Mouse (Mus musculus) cortical plate, adult 2 months (tissue): Measurements from ENCODE around the gene Gm10762. TPM values are rescaled to one million over a fixed set of nuclear protein-coding genes. Genes with fewer than 3 reads are reported as not detected.

Source experiments
- H3K27ac ChIP-seq: fragments of 200-500 bp; 2 replicates; pipeline ENCODE4 v1.5.1; 2012; ENCODE audit warnings: low read length, control low read depth, inconsistent platforms; ENCODE audit not compliant: insufficient read depth
- H3K4me1 ChIP-seq: fragments of 200-500 bp; 2 replicates; pipeline ENCODE4 v1.6.1; 2011; ENCODE audit warnings: low read length; ENCODE audit not compliant: control insufficient read depth, insufficient read depth
- H3K4me3 ChIP-seq: fragments of 200-500 bp; 2 replicates; pipeline ENCODE4 v1.5.1; 2011; ENCODE audit warnings: mild to moderate bottlenecking, low read length, control low read depth; ENCODE audit not compliant: insufficient read depth
- CTCF ChIP-seq: fragments of 200-500 bp; IDR thresholded peaks from 2 replicates; pipeline ENCODE4 v1.5.1; 2011; ENCODE audit warnings: mild to moderate bottlenecking, control low read depth, low read length; ENCODE audit not compliant: insufficient read depth; ENCODE audit errors: extremely low read depth
- POLR2A ChIP-seq: fragments of 200-500 bp; IDR thresholded peaks from 2 replicates; pipeline ENCODE4 v1.6.1; 2011; ENCODE audit warnings: mild to moderate bottlenecking, low read length, control low read depth; ENCODE audit not compliant: insufficient read depth; ENCODE audit errors: extremely low read depth
- polyA plus RNA-seq: library from polyadenylated mRNA; depleted of rRNA; stranded (reverse); fragments of >200 nt; gene quantifications from 2 replicates; pipeline ENCODE4 v1.2.3, GENCODE M21; 2012; rRNA removed

Gm10762 gene
- polyA plus RNA-seq, 1 experiment, result 4.9 TPM

DNA sequence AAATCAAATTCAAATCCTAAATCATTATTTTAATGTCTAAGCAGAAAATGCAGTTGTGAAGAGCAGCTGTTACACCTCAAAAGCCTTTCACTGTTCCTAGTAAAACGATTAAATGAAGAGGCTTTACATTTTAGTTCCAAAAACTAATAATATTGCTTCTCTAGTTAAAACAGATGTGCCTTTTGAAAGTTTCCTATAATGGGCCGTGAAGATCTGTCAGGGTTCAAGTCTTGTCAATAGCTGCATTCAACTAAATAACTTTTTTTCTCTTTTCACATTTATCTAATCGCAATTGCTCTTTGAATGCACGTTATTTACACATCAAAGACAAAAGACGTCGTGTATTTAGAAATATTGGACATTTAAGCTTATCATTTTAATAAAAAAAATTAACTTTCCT is 1.3 kb downstream of the Gm10762 start:
- no peak for TF ChIP-seq CTCF
- no peak for TF ChIP-seq POLR2A
- no peak overlapping the region for H3K27ac ChIP-seq
- H3K4me1 ChIP-seq, result peaks cover 2% of the 10 kb centered on the region; the same call in 1 of the 2 replicates
- peak overlapping the region; percentile 65; the same call in 1 of the 2 replicates for H3K4me3 ChIP-seq

DNA sequence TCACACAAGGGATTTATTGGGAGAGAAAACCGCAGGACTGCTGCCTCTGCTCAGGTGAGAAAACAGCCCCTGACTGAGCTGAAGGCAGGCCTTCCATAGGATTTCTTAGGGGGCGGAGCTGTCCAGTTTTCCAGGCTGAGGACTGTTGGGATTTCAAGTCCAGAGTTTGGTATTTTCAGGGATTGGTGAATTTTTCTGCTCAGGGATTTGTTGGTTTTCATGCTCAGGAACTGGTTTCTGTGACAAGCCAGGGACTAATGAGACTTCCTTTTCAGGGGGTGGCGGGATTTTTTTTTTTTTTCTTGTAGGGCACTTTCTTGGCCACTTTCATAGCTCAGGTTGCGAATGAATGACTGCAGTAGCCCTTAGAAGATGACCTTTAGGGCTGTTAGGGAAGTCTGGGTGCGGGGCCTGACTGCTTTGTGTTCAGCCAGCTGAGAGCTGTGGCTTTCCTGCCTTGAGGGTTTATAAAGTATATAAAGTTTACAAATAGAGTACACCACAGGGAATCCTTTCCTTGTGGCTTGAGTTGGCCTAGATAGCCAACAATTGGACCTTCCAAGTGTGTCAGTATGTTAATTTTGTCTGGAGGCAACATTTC is 1.9 kb downstream of the Gm10762 start:
- Histone ChIP-seq H3K4me1 (peaks cover 2% of the 10 kb centered on the region; the same call in 1 of the 2 replicates), H3K27ac (no peak overlapping the region), H3K4me3 (no peak overlapping the region; the same call in 1 of the 2 replicates)
- TF ChIP-seq POLR2A (no peak), CTCF (no peak)

DNA sequence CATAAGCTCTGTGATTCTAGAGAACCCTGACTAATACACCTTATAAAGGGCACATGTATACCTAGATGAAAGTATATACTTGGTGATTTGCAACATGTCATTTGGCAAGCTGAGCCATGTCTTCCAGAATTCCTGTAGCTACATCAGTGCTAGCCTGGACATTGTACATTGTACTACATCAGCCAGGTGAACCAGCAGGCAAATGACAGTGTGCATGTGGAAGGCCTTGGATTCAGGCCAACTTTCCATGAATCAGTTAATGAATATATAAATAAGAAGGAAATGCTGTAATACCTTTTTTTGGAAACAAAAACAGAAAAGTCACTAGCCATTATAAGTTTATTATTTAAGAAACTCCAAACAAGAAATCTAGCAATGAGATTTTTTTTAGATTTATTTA is 13.3 kb downstream of the Gm10762 start:
- H3K4me1 ChIP-seq, result no peaks in the 10 kb centered on the region

DNA sequence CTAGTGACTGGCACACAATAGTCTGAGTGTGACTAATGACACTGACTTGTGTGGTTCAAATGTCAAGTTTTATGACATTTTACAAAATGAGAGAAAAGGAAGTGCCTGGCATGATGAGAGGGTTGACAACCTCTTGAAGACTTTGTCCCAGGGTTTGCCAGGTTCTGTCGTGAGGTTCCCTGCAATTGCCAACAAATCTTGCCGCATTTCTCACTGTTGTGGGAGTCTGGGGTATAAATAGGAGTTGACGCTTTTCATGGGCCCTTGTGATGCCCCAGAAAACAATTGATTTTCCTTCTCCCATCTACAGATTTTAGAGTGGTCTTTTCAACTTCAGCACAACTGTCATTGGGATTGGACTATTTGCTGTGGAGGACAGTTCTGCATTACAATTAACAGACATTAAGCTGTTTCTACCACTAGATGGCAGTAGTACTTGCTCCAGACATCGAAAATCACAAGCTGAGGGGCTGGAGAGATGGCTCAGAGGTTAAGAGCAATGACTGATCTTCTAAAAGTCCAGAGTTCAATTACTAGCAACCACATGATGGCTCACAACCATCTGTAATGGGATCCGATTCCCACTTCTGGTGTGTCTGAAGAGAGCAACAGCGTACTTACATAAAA is 19.4 kb downstream of the Gm10762 start:
- Histone ChIP-seq H3K4me3 (no peak overlapping the region), H3K27ac (no peak overlapping the region), H3K4me1 (no peaks in the 10 kb centered on the region)
- TF ChIP-seq CTCF (peak; percentile 55), POLR2A (no peak)

More for the DNA sequence above, 13.3 kb downstream of the Gm10762 start:
- no peak for TF ChIP-seq CTCF
- no peak for TF ChIP-seq POLR2A
- Histone ChIP-seq H3K4me3 (no peak overlapping the region), H3K27ac (no peak overlapping the region)

DNA sequence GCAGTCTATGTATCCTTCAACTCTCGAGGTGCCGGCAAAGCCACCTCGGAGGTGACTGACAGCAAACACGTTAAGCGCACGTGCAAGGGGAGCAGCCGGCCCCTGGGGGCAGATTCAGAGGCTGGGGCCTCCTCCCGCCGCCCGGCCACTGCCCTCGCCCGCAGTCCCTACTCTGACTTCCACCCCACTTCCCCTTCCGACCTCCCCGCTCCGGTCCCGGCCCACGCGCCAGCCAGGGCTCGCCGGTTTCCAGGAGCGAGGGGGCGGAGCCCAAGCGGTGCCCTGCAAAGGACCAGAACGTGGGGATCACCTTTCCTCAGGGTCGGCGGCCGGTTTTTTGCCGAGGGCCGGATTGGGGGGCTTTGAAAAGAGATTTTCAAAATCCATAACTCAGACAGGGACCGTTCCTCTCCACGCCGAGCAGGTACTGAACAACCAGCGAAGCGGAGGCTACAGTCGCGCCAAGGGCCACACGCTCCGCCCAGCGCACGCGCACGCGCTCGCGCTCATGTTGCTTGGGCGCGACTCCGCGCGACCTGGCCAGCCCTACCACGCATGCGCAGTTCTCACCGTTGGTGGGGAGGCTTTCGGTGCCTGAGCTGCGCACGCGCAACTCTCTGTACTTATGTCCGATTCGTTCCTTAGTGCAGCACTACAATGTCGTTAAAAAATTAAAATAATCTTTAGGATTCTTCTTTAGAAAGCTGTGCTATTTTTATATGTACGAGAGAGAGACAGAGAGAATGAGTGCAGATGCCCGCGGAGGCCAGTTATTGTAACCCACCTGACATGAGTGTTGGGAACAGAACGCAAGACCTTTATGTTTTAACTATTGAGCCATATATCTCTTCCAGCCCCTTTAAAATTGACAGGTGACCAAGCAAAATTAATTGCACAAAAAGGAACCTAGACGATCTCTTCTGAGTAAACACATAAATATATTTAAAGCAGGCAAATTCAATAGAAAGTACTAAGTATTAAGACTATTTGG is 23.7 kb downstream of the Gm10762 start, which contains the start of gene Zc3h8:
TSS of gene Zc3h8 (minus strand) at position 540 of the 991 bp plus-strand sequence.
- peak within 1 kb of the TSS; percentile 1; the same call in 1 of the 2 replicates for H3K27ac ChIP-seq
- TF ChIP-seq CTCF (no peak), POLR2A (peak; percentile 94)
- peak within 1 kb of the TSS; percentile 34 for H3K4me3 ChIP-seq
- no peaks in the 10 kb centered on the region for H3K4me1 ChIP-seq

DNA sequence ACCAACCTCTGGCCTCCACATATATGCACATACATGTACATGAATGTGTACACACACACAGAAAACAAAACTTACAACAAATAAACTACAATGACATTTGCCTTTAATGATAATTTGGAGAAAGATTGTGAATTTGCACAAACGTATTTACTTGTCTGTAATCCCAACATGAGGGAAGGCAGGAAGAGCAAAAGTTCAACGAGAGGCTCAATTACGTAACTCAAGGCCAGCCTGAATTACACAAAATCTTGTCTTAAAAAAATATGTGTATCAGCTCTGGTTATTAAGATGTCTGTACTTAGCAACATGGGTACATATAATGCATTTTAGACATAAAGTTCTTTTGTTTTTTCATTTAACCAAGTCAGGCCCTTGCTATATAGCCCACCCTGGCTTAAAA is 31.3 kb downstream of the Gm10762 start:
- TF ChIP-seq CTCF (no peak), POLR2A (no peak)
- Histone ChIP-seq H3K4me1 (no peaks in the 10 kb centered on the region), H3K27ac (no peak overlapping the region), H3K4me3 (no peak overlapping the region)

DNA sequence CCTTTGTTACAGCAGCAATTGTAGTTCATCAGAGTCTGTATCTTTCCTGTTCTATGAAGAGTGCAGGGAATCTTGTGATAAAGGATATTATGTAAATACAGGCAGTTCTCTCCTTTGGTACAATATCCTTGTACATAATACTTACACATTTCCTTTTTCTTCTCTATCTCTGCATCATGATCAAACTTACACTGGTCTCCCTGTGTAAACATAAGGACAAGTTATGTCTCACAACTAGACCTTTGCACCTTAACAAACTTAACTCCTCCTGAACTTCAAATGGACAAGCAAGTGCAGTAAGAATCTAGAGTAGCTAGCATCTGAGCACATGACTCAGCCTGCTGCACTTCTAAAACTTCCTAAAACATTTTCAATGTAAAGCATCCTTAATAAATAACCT is 36.8 kb downstream of the Gm10762 start:
- Histone ChIP-seq H3K4me1 (no peaks in the 10 kb centered on the region; the same call in 1 of the 2 replicates), H3K27ac (no peak overlapping the region), H3K4me3 (no peak overlapping the region)
- no peak for TF ChIP-seq POLR2A
- TF ChIP-seq CTCF, result no peak

DNA sequence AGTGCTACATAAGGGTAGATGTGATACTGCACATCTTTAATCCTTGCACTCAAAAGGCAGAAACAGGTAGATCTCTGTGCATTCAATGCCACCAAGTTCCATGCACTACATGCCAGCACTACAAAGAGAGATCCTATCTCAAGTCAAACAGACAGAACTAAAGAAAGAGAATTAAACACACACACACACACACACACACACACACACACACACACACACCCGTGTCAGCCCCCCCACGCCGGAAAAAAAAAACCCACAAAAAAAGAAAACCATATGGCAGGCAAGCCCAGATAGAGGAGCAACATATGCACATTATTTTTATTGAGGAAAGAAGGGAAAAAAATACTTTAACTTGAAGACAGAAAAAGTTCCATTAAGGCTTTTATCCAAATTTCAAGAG is 39.1 kb downstream of the Gm10762 start:
- Histone ChIP-seq H3K27ac (no peak overlapping the region), H3K4me3 (no peak overlapping the region)
- TF ChIP-seq POLR2A, result no peak
- TF ChIP-seq CTCF, result no peak

DNA sequence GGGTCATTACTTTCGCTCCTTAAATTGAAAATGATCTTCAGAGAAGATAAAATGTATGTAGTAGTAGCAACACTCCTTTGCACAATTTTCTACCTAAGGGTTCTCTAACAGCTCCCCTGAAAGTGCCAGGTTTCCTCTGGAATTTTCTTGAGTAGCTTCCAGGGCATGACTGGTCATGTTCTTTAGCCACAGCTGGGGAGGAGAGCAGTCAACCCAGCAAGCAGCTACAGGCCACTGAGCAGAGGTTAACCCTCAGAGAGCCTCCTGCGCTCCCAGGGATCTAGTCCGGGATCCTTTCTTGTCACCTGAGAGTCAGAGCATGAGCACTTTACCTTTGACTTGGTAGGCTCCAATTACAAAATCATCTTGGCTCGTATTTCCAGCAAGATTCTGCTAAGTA is 42.7 kb downstream of the Gm10762 start:
- TF ChIP-seq CTCF (no peak), POLR2A (no peak)
- Histone ChIP-seq H3K27ac (no peak overlapping the region), H3K4me1 (no peaks in the 10 kb centered on the region; the same call in 1 of the 2 replicates), H3K4me3 (no peak overlapping the region)

More for the DNA sequence above, 39.1 kb downstream of the Gm10762 start:
- H3K4me1 ChIP-seq, result no peaks in the 10 kb centered on the region; the same call in 1 of the 2 replicates

Other genes with a start within 250 kb of the Gm10762 start
- 26.4 and 27.9 TPM in 2 replicates for gene Tmem87b, start 149.6 kb downstream of the Gm10762 start, polyA plus RNA-seq
- gene Fbln7, start 104.7 kb downstream of the Gm10762 start, polyA plus RNA-seq, result 1.5 and 2.4 TPM in 2 replicates
- gene Zc3h8, start 23.6 kb downstream of the Gm10762 start, polyA plus RNA-seq, result 8.1 and 8.3 TPM in 2 replicates
- 4.8 and 5.5 TPM in 2 replicates for gene Zc3h6, start 323 bp downstream of the Gm10762 start, polyA plus RNA-seq
- gene Vinac1, start 80.4 kb upstream of the Gm10762 start, polyA plus RNA-seq, result 0.10 and 0.15 TPM in 2 replicates
- gene Ttl, start 98.2 kb upstream of the Gm10762 start, polyA plus RNA-seq, result 44.1 and 45.2 TPM in 2 replicates
- 27.8 and 32.1 TPM in 2 replicates for gene Polr1b, start 133.3 kb upstream of the Gm10762 start, polyA plus RNA-seq
- gene Chchd5, start 162.0 kb upstream of the Gm10762 start, polyA plus RNA-seq, result 16.0 and 17.4 TPM in 2 replicates
- 141 and 153 TPM in 2 replicates for gene Slc20a1, start 231.0 kb upstream of the Gm10762 start, polyA plus RNA-seq